Mouse (Mus musculus): Measurements from ENCODE around the gene Yipf4.

DNA sequence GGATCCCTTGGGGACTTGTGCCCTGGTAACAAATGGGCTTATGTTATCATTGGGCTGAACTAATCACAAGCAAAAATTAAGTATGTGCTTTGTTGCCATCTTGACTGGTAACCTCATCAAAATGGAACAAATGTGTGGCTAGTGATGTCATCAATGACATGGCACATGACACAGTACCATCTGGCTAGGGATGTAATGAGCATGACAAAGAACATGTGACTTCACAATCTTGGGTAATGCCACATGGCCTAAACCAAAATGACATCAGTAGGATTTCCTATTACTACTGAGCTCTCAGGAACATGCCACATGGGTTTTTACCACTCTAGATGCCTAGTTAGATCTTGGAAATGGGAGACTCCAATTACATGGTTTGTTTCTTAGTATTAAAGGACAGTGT is 11.8 kb downstream of the Yipf4 start:
- TF ChIP-seq CTCF (IDR thresholded peaks at IDR 0.05; ENCODE audit: extremely low read depth, insufficient read length, insufficient replicate concordance, low read depth, low read length) (no peak), POLR2A (IDR thresholded peaks at IDR 0.05; ENCODE audit: low read depth, low read length) (no peak)
